Mouse (Mus musculus) midbrain, embryonic 13.5 days (tissue): ENCODE results near the gene Ccdc85b. TPM values are rescaled to one million over a fixed set of nuclear protein-coding genes. Genes with fewer than 3 reads are reported as not detected.
A peak's percentile ranks its signal among the peaks of the same experiment; 100 is the strongest.

Experiments used
- ATAC-seq: fragments of 200-750 bp; cut with Nextera tagmentation; 2 replicates; pipeline ENCODE4 v1.8.0; 2017; ENCODE audit warnings: mild to moderate bottlenecking, moderate TSS enrichment, moderate library complexity
- H3K27ac ChIP-seq: fragments of 300-500 bp; sonication (generic); 2 replicates; pipeline ENCODE4 v1.5.1; 2015; ENCODE audit warnings: inconsistent platforms, mild to moderate bottlenecking, moderate library complexity
- H3K27me3 ChIP-seq: fragments of 300-500 bp; sonication (generic); 2 replicates; pipeline ENCODE4 v1.6.1; 2015; ENCODE audit warnings: mild to moderate bottlenecking, inconsistent platforms
- H3K36me3 ChIP-seq: fragments of 300-500 bp; sonication (generic); 2 replicates; pipeline ENCODE4 v1.6.1; 2015; ENCODE audit warnings: mild to moderate bottlenecking, inconsistent platforms
- H3K4me1 ChIP-seq: fragments of 300-500 bp; sonication (generic); replicated peaks from 2 replicates; pipeline ENCODE4 v1.6.1; 2015; ENCODE audit warnings: inconsistent platforms
- H3K4me2 ChIP-seq: fragments of 300-500 bp; sonication (generic); replicated peaks from 2 replicates; pipeline ENCODE4 v1.6.1; 2015; ENCODE audit warnings: moderate library complexity, mild to moderate bottlenecking, inconsistent platforms
- H3K4me3 ChIP-seq: fragments of 300-500 bp; sonication (generic); replicated peaks from 2 replicates; pipeline ENCODE4 v1.5.1; 2015; ENCODE audit warnings: mild to moderate bottlenecking, inconsistent platforms
- H3K9ac ChIP-seq: fragments of 300-500 bp; sonication (generic); replicated peaks from 2 replicates; pipeline ENCODE4 v1.6.1; 2015; ENCODE audit warnings: mild to moderate bottlenecking, inconsistent platforms
- H3K9me3 ChIP-seq: fragments of 300-500 bp; sonication (generic); 2 replicates; pipeline ENCODE4 v1.6.1; 2016; ENCODE audit warnings: mild to moderate bottlenecking, inconsistent platforms
- WGBS: fragments of 180-500 bp; shearing (Covaris S2); methylation state at CpG from one replicate; pipeline ENCODE4 v1.1.7; 2015; 5-methylcytosine and 5-hydroxymethylcytosine counted together
- polyA plus RNA-seq: library from polyadenylated mRNA; unstranded; fragments of >200 nt; fragmentation: Nextera tagmentation; extraction: Ambion mirVana; gene quantifications from 2 replicates; pipeline ENCODE4 v1.2.1, GENCODE M21; 2015

The Ccdc85b gene
- polyA plus RNA-seq, 1 experiment from 2014 or later: 9.7 TPM

DNA sequence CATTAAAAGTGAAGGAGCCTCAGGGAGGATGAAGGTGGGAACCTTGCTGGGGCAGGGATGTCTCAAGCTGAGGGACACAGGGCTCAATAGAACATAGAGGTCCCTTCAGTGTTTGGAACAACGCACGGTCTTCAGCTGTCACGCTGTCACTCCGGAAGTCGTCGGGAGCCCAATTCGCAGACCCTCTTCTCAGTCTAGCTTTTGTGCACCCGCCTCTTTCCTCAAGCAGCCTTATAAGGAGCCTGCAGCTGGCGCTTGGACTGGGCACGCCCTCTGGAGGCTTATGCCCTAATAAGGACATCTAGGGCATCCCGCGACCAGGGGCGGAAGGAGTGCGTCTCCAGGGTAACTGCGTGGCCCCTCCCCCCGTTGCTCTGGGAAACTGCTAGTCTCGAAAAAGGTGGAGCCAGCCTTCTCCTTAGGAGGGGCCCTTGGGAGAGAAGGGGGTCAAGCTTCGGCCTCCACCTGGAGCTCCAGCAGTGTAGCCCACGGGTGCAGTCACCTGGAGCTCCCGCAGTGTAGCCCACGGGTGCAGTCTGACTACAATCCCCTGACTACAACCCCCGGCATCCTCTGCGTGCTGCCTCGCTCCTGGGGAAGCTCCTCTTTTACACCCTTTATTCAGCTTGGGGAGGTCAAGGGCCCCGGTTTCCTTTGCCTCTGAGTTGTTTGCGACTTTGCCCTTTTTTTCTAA, 31.3 kb upstream of the Ccdc85b start:
- Histone ChIP-seq H3K4me2 (peak overlapping the region; percentile 92), H3K4me1 (peaks cover 55% of the 10 kb centered on the region), H3K27me3 (no peaks in the 10 kb centered on the region), H3K9ac (peak overlapping the region; percentile 71), H3K36me3 (peaks cover 48% of the 10 kb centered on the region), H3K9me3 (no peaks in the 10 kb centered on the region), H3K4me3 (peak overlapping the region; percentile 54), H3K27ac (peak overlapping the region; percentile 100)
- ATAC-seq: peak; percentile 81
- under 1% methylated on average over 26 of the region's 26 CpGs for WGBS

DNA sequence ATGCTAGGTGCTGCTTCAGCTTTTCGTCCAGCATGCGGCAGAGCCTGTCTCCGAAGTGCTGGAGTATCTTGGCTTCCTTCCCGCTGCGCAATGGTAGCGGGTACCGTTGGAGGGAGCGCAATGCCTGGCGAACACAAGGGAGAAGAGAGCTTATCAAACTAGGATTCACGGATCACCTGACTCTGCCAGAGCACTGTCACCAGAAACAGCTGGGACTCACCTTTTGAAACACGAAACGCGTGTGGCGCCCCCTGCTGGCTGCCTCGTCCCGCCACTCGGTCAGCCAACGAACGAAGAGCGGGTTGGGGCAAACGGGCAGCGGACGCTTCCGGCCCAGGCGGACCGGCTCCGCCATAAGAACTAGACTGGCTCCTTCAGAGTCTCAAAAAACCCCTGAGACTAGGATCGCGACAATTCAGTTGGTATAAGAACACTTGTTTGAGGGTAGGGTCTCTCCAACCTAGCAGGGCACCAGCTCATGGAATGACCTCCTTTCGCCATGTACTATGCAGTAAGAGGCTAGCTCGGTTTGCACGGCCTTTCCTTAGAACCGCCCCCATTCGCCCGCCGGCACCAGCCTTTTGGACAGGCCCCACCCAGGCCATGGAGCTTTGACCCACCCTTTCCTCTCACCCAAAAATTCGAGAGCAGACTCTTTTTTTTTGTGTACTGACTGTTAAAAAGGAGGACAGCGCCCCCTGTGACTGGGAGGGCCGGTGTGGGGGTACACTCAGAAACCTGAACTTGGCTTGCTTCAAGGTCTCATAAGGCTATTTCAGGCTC, 30.3 kb upstream of the Ccdc85b start, which contains the start of gene Mus81:
Mus81 (minus strand) TSS at position 635 of the 783 bp plus-strand sequence.
- Histone ChIP-seq H3K4me2 (peak within 1 kb of the TSS; percentile 92), H3K27ac (peak within 1 kb of the TSS; percentile 100), H3K36me3 (peaks cover 48% of the 10 kb centered on the region), H3K27me3 (no peaks in the 10 kb centered on the region), H3K9me3 (no peaks in the 10 kb centered on the region), H3K4me3 (peak within 1 kb of the TSS; percentile 54), H3K4me1 (peaks cover 50% of the 10 kb centered on the region), H3K9ac (peak within 1 kb of the TSS; percentile 71)
- under 1% methylated on average over 39 of the region's 39 CpGs for WGBS
- peak; percentile 55 for ATAC-seq

GRCm38 (mm10) chr19:5486771-5487170, 29.1 kb upstream of the Ccdc85b start:
- no peaks in the 10 kb centered on the region for H3K9me3 ChIP-seq
- H3K36me3 ChIP-seq: peaks cover 47% of the 10 kb centered on the region
- H3K27me3 ChIP-seq: no peaks in the 10 kb centered on the region
- peak overlapping the region; percentile 92; the same call in 1 of the 2 replicates for H3K4me2 ChIP-seq
- no peak for ATAC-seq
- 0 out of 2 replicates have a peak overlapping the region, but pooled peaks have one; percentile 39 for H3K9ac ChIP-seq
- WGBS: 94% methylated on average over 4 of the region's 4 CpGs
- peaks cover 38% of the 10 kb centered on the region for H3K4me1 ChIP-seq
- H3K4me3 ChIP-seq: no peak overlapping the region
- H3K27ac ChIP-seq: no peak overlapping the region

DNA sequence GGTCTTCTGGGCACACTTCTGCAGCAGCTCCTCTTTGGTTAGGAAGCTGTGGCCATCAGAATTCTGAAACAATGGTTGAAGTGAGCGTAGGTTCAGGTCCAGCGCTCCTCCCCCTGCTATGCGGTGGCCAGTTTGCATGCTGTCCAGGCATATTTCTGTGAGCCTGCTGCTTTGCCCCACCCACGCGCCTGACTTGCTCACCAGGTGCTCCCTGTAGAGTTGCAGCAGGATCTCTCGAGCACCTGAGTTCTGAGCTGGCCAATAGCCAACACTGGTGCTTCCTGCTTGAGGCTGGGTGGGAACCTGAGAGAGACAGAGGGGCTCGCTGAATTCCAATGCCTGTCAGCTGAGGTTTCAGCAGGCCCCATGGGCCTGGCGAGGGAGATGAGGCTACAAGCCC, 28.6 kb upstream of the Ccdc85b start:
- peaks cover 51% of the 10 kb centered on the region for H3K36me3 ChIP-seq
- H3K9ac ChIP-seq: 0 out of 2 replicates have a peak overlapping the region, but pooled peaks have one; percentile 24
- no peak overlapping the region for H3K4me2 ChIP-seq
- 87% methylated on average over 8 of the region's 8 CpGs for WGBS
- H3K4me3 ChIP-seq: no peak overlapping the region
- H3K27ac ChIP-seq: 0 out of 2 replicates have a peak overlapping the region, but pooled peaks have one; percentile 5
- H3K9me3 ChIP-seq: no peaks in the 10 kb centered on the region
- H3K4me1 ChIP-seq: peaks cover 36% of the 10 kb centered on the region
- no peaks in the 10 kb centered on the region for H3K27me3 ChIP-seq
- no peak for ATAC-seq

DNA sequence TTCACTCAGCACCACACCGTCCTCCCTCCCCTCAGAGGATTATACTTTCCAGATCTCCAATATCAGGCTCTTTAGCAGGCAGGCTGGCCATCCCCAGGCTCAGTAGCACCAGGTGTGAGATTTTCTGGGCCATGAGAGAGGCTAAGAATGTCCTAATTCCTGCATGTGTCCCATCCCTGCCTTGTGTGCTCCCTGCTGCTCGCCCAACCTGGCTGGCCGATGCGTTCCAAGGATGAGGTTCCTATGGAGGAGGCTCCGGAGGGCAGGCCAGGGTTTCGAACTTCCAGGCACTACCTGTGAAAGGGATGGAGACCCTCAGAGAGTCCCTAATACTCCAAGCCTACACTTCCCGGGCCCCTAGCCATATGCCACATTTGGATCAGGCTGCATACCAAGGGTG, 28.1 kb upstream of the Ccdc85b start:
- 94% methylated on average over 7 of the region's 7 CpGs for WGBS
- H3K36me3 ChIP-seq: peaks cover 52% of the 10 kb centered on the region

GRCm38 (mm10) chr19:5485371-5485770, 27.7 kb upstream of the Ccdc85b start:
- H3K36me3 ChIP-seq: peaks cover 52% of the 10 kb centered on the region
- H3K27ac ChIP-seq: no peak overlapping the region
- 91% methylated on average over 8 of the region's 8 CpGs for WGBS

More for the DNA sequence above, 28.1 kb upstream of the Ccdc85b start:
- Histone ChIP-seq H3K9ac (no peak overlapping the region), H3K4me3 (no peak overlapping the region), H3K4me1 (peaks cover 36% of the 10 kb centered on the region), H3K9me3 (no peaks in the 10 kb centered on the region), H3K27ac (no peak overlapping the region), H3K27me3 (no peaks in the 10 kb centered on the region), H3K4me2 (no peak overlapping the region)
- ATAC-seq: no peak

DNA sequence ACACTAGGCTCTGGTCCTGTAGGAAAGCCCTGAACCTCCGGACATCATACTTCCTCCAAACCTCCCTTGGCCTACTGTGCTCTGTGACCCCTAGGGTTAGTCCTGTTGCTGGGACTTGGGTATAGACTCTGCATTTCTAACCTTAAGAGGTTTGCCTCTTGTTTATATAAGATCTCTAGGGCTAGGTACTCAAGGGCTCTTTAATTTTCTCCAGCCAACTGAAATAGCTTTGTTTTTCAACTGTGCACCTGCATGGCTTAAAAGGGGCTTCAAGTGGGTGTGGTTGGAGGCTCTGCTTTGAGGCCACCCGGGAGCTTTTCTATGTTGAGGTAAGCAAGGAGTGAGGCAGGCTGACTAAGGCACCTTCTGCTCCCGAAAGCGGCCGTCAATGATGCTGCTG, 26.8 kb upstream of the Ccdc85b start:
- Histone ChIP-seq H3K9me3 (no peaks in the 10 kb centered on the region), H3K4me1 (peaks cover 29% of the 10 kb centered on the region), H3K4me3 (no peak overlapping the region), H3K27ac (no peak overlapping the region), H3K4me2 (no peak overlapping the region), H3K27me3 (no peaks in the 10 kb centered on the region), H3K9ac (no peak overlapping the region), H3K36me3 (peaks cover 56% of the 10 kb centered on the region)
- WGBS: 92% methylated on average over 5 of the region's 5 CpGs
- no peak for ATAC-seq

More at GRCm38 (mm10) chr19:5485371-5485770, 27.7 kb upstream of the Ccdc85b start:
- Histone ChIP-seq H3K4me3 (no peak overlapping the region), H3K27me3 (no peaks in the 10 kb centered on the region), H3K9me3 (no peaks in the 10 kb centered on the region), H3K4me1 (peaks cover 36% of the 10 kb centered on the region), H3K4me2 (no peak overlapping the region), H3K9ac (no peak overlapping the region)
- ATAC-seq: no peak

DNA sequence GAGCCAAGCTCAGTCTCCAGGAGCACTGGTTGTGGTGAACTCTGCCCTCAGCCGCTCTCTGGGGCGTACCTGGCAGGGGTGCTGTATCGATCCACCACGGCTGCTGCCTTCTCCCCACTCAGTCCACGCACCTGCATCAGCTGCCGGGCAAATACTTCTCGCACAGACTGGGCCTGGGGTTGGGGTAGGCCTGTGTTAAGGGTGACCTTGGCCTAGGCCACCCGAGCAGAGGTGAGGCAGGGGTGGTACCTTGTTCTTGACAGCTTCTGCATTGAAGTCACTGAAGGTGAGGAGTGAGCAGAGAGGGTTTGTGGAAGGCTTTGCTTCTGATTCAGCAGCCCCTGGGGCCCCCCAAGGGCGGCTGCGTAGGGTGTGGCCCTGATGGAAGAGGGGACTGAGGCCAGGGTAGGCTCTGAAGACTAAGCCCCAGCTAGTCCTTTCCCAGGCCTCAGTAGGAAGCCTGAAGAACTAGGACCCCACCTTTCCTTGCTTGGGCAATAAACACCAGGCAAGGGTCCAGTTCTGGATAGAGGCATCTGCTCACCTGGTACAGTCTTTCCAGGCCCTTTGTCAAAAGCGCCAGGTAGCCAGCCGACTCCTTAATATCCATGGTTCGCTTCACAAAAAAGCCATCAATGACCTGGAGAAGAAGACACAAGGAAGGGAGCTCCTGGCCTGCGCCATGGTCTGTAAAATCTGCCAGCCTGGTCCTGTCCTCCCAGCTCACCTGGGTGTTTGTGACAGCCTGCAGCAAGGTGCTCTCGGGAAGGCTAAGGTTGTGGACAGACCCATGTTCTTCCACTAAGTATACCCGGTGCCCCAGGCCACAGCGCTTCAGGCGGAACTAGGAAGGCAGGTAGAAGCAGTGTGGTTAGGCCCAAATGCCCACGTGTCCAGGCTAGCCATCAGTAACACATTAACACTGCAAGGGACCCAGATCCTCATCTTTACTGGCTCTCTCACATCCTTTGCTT, 26.0 kb upstream of the Ccdc85b start:
- no peaks in the 10 kb centered on the region for H3K27me3 ChIP-seq
- no peak overlapping the region for H3K9ac ChIP-seq
- peaks cover 20% of the 10 kb centered on the region for H3K4me1 ChIP-seq
- H3K4me2 ChIP-seq: no peak overlapping the region
- ATAC-seq: no peak
- no peak overlapping the region for H3K4me3 ChIP-seq
- peaks cover 56% of the 10 kb centered on the region for H3K36me3 ChIP-seq
- H3K9me3 ChIP-seq: no peaks in the 10 kb centered on the region
- H3K27ac ChIP-seq: no peak overlapping the region
- 96% methylated on average over 19 of the region's 19 CpGs for WGBS

GRCm38 (mm10) chr19:5481398-5481797, 23.7 kb upstream of the Ccdc85b start:
- Histone ChIP-seq H3K9ac (no peak overlapping the region), H3K4me3 (no peak overlapping the region), H3K4me2 (no peak overlapping the region), H3K9me3 (no peaks in the 10 kb centered on the region), H3K27me3 (no peaks in the 10 kb centered on the region), H3K36me3 (peaks cover 65% of the 10 kb centered on the region), H3K4me1 (peaks cover 2% of the 10 kb centered on the region), H3K27ac (no peak overlapping the region)
- ATAC-seq: no peak
- 90% methylated on average over 10 of the region's 10 CpGs for WGBS

DNA sequence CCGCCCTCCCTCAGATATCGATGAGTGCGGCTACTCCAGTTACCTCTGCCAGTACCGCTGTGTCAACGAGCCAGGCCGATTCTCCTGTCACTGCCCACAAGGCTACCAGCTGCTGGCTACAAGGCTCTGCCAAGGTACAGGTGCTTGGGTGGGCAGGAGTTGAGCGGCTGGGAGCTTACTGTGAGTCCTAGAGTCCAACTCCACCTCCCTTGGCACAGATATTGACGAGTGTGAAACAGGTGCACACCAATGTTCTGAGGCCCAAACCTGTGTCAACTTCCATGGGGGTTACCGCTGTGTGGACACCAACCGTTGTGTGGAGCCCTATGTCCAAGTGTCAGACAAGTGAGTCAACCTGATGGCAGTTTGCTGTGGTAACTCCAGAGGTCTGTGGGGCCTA, 22.3 kb upstream of the Ccdc85b start:
- Histone ChIP-seq H3K9me3 (no peaks in the 10 kb centered on the region), H3K4me3 (no peak overlapping the region), H3K4me1 (peaks cover 12% of the 10 kb centered on the region), H3K27ac (no peak overlapping the region), H3K9ac (no peak overlapping the region), H3K4me2 (no peak overlapping the region), H3K27me3 (no peaks in the 10 kb centered on the region), H3K36me3 (peaks cover 51% of the 10 kb centered on the region)
- 94% methylated on average over 10 of the region's 10 CpGs for WGBS
- no peak for ATAC-seq

- Histone ChIP-seq H3K27me3 (no peaks in the 10 kb centered on the region), H3K4me2 (no peak overlapping the region), H3K4me1 (peaks cover 27% of the 10 kb centered on the region), H3K36me3 (peaks cover 30% of the 10 kb centered on the region), H3K9me3 (no peaks in the 10 kb centered on the region), H3K4me3 (no peak overlapping the region), H3K9ac (no peak overlapping the region), H3K27ac (no peak overlapping the region)
- 94% methylated on average over 18 of the region's 18 CpGs for WGBS
- no peak for ATAC-seq
These were observed 20.1 kb upstream of the Ccdc85b start for GRCm38 (mm10) chr19:5477668-5478300.
